Mouse (Mus musculus) ZHBTc4 (cell line): Measurements from ENCODE around the gene Fgf22.

Experiments
- DNase-seq: peaks from one replicate; pipeline ENCODE4 v3.0.0-alpha.2; 2011; ENCODE audit warnings: low read depth, low spot score

Gene Fgf22

DNA sequence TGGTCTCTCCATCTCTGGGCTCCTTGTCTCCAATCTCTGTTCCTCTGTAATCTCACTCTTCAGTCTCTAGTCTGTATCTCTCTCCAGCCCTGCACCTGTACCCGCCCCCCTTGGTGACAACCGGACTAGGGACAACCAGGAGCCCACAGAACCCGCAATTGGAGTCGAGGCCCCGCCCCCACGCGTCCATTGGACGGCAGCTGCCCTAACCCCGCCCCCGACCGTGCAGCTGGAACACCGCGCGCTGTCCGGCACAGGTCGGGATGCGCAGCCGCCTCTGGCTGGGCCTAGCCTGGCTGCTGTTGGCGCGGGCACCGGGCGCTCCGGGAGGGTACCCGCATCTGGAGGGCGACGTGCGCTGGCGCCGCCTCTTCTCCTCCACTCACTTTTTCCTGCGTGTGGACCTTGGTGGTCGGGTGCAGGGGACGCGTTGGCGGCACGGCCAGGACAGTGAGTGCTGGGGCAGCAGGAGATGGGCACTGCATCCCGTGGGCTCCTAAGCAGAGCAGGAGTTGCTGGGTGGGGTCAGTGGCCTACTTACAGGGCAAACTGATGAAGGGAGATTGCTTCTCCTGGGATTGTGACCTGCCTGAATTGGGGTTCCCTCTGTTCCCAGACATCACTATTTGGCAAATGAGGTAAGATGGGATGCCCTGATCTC is at the start of gene Fgf22:
TSS of gene Fgf22 (plus strand) at position 221 of the 661 bp plus-strand sequence.
- DNase-seq = peak; percentile 92

- DNase-seq = no peak
These were observed 48.9 kb upstream of the Fgf22 start for GRCm38 (mm10) chr10:79705951-79706350.

DNA sequence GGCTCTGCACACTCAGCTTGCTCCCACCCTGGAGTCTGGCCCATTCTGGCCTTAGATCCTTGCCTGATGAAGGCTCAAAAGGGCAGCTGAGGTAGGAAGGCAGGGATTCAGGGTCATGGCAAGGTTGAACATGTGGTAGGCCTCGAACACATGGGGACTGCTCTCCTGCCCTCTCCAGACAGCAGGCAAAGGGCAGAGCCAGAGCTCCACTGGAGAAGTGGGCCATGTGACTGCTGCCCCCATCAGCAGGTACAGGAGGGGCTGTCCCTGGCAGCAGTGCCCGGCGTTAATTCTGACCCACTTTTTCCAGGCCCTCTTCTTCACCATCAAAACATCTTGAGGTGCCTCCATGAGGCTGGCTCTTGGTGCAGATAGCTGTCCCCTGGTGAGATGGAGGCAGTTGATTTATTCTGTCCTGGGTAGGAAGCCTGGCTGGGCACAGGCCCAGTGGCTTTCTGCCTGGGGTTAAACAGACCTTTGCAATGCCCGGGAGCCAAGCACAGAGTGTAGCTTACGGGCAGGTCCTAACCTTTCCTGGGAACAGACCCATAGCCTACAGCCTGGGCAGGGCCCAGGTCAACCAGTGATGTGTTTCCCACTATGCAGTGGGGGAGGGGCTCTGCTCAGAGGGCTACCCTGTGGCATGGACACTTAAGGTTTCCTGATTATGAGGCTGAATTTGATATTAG is 48.3 kb upstream of the Fgf22 start:
- no peak for DNase-seq

DNA sequence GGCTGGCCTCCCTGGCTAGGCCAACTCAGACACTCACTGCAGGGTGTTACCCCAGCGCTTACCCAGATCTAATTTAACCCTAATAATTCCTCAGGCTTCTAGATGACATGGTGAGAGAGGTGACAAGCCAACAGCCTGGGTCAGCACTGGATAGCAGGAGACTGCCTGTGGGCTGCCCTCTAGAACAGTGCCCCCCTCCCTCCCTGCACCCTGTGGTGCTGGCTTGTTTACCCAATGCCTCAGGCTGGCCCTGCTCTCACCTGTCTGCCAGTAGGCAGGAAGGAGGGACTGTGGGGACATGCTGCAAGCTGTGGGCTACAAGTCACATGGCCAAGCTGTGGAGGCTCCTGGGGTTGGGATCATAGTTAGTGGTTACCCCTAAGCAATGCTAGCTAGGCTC is 47.7 kb upstream of the Fgf22 start:
- DNase-seq = no peak

- peak; percentile 84 for DNase-seq
These were observed 47.1 kb upstream of the Fgf22 start for GRCm38 (mm10) chr10:79707759-79708158.

- DNase-seq = no peak
These were observed 46.2 kb upstream of the Fgf22 start for GRCm38 (mm10) chr10:79708668-79709067.

DNA sequence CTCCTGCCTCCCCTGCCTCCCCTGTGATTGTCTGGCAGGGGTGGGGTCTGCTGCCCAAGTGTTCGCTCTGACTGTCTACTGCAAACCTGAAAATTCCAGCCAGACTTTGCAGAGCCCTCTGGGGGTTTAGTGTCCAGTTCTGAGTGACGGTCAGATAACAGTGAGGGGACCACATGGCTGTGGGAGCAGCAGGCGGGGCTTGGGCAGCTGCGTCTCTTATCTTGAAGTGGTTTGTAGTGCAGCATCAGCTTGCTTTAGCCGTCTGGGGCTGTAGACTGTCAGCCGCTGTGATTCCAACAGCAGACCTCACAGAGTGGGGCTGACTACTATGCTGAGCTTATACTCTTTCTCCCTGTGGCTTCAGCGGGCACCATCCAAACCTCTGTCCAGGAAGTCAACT is 45.6 kb upstream of the Fgf22 start:
- DNase-seq = no peak

DNA sequence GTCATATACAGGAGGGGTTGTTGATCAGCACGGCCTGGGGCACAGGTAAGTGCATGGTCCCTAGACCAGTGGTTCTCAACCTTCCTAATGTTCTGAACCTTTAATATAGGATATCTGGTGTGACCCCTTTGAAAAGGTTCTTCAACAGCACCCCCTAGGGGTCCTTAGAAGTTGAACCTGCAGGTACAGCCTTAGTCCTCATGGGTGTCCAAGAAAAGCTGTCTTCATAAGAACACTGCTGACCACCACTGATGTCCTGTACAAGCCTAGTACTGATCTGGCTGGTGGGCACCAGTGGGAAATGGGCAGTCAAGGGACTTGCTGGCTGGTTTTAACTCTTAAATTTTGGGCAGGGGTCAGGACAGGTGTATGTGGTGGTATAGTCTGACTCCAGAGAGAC is 42.8 kb upstream of the Fgf22 start:
- peak; percentile 70 for DNase-seq

DNA sequence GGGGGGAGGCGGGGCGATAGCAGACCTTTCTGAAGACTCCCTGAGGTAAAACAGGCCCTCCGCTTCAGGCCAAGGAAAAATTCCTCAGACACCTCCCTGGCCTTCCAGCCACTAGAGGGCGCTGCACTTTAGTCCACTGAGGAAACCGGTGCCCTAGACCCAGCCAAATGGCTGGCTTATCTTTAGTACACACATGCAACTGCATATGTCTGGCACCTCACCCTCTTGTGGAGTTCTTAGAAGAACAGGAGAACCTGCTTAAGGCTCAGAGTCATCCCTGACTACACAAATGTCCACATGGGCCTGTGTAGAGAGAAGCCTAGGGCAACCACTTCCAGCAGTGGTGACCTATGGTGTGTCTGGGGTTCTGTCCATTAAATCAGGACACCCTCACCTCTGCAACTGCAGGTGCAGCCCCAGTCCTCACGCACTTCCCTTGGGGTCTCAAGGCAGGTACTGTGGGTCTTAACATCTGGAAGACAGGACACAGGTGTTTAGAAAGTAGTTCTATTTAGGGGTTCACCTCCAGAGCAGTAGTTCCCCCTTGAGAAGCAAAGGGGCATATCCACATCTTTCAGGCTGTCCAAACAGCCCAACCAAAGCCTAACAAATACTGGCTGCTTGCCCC is 42.3 kb upstream of the Fgf22 start:
- DNase-seq = peak; percentile 92

GRCm38 (mm10) chr10:79713163-79713562 is 41.7 kb upstream of the Fgf22 start:
- no peak for DNase-seq

DNA sequence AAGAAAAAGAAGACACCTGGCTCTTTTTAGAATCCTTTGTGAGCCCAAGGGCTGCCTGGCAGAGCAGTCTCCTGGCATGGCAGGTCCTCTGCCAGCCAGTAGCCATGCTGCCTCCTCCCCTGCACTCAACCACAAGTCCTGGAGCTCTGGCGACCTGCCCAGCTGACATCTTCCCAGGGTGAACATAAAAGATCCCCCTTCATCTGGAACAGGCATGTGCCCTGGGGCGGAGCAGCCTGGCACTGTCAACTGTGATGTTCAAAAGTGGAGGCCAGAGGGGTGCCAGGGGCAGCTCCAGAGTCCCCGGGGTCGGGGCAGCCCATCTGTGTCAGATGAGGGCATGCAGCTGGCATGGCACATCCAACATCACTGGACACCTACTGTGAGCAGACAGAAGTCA is 39.9 kb upstream of the Fgf22 start:
- no peak for DNase-seq

GRCm38 (mm10) chr10:79716254-79716987 is 38.5 kb upstream of the Fgf22 start, which contains the start of gene Hcn2:
Gene Hcn2, plus strand, starts transcription at chr10:79716634.
- DNase-seq = no peak

GRCm38 (mm10) chr10:79716988-79717355 is 37.9 kb upstream of the Fgf22 start:
- DNase-seq = peak; percentile 50

DNA sequence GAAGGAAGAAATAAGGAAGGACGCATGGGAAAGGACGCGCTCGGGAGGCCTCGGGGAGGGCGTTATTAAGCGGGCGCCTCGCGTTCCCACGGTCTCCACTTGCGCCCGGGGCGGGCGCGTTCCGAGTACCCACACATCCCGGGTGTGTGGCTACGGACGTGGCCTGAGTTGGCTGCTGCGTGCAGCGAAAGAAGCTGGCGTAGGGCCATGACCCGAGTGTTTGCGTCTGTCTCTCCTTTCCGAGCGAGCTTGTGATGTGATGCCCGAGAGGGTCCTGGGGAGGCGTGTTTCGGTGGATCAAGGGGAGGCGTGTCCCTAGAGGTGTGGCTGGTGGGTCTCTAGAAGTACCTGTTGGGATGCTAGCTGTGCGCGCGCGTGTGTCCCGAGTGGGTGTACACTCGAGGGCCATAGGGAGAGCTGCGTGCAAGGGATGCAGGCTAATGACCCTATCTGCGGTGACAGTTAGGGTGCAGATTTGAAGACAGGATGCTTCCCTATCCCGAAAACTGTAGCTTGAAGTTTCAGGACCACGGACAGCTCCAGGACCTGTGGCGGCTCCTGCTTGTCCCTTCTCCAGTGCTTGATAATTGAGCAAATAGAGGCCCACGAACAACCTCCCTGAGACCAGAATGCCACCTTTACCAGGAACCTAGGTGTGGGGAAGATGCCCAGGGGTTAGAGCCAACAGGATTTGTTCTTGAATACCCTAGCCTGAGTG is 37.1 kb upstream of the Fgf22 start:
- DNase-seq = peak; percentile 86

GRCm38 (mm10) chr10:79721089-79721488 is 33.8 kb upstream of the Fgf22 start:
- no peak for DNase-seq

- DNase-seq = no peak
These were observed 31.8 kb upstream of the Fgf22 start for GRCm38 (mm10) chr10:79723047-79723446.

DNA sequence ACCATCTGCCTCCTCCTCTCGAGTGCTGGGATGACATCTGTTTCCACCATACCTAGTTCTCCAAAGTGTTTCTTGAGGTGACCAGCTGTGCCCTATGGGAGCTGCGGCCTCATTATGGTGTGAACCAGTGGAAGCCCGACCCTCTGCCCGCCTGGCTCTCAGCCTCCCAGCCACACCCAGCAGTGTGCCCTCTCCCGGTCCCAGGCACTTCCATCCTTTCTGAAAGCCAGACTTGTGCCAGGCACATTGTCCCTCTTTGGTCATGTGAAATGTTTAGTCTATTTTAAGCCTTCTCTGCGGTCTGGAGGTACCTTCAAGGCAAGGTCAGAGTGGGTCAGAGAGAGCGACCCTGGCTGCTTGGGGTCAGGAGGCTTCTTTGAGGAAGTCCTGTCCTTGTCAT is 31.2 kb upstream of the Fgf22 start:
- no peak for DNase-seq

GRCm38 (mm10) chr10:79726090-79726489 is 28.8 kb upstream of the Fgf22 start:
- DNase-seq = peak; percentile 84

- no peak for DNase-seq
These were observed 26.3 kb upstream of the Fgf22 start for GRCm38 (mm10) chr10:79728323-79729249.

DNA sequence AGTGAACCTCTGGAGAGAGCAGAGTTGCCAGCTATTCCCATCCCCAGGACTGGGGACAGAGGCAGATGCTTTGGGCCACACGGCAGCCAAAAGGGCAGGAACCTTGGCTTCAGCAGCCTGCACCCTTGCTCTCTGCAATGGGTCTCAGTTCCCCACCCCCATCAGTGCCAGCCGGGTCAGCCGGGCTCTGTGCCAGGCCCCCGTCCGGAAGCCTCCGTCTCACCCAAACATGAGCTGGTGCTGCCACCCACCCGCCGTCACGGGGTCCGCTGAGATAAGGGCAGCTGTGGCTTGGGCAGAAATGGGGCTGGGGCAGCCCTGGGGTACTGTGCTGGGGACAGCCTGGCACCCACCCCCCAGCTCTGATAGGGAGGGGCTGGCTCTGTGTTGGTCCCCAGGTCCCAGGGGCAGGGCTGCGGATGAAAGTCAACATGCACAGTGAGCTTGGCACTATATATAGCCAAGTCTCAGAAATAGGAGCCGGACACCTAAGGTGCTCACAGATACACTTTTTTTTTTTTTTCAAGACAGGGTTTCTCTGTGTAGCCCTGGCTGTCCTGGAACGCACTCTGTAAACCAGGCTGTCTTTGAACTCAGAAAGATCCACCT is 25.4 kb upstream of the Fgf22 start:
- no peak for DNase-seq
